Mouse (Mus musculus) mesoderm, embryonic 11.5 days (tissue): ENCODE results near the gene Bcr.

Experiments
- DNase-seq: peaks from one replicate; pipeline ENCODE4 v3.0.0-alpha.2; 2012; ENCODE audit warnings: low read depth, low spot score

The Bcr gene

DNA sequence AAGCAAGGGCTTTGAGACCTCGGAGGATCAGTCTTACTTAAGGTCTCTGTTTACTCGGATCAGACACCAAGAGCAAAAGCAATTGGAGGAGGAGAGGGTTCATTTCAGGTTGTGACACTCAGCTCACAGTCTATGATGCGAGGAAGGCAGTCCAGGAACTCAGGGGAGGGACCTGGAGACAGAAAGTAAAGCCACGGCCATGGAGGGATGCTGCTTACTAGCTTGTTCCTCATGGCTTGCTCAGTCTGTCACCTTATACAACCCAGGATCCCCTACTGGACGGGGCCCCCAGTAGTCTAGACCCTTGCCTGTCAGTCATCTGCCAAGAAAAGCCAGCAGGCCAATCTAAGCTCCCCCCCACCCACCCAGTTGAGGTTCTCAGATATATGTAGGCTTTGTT lies 118.5 kb downstream of the Bcr start:
- DNase-seq: no peak

GRCm38 (mm10) chr10:75182151-75182774 lies 121.9 kb downstream of the Bcr start:
- peak; percentile 75 for DNase-seq

DNA sequence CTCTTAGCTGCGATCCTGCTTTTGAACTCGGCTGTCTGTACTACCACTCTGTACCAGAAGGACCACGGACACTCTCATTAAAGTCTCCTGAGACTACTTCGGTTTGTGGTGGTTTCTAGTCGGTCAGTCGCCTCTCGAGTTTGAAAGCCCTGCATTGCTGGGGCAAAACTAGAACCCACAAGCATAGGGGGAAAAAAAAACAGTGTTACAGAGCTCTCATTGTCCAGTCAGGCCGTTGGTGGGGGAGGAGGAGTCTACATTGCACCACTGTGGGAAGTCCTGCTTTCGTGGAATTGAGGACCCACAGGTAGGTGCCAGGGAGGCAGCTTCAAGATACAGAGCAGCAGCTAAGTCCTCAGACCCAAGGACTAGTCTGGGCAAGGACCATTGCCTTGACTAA lies 124.4 kb downstream of the Bcr start:
- DNase-seq: no peak

DNA sequence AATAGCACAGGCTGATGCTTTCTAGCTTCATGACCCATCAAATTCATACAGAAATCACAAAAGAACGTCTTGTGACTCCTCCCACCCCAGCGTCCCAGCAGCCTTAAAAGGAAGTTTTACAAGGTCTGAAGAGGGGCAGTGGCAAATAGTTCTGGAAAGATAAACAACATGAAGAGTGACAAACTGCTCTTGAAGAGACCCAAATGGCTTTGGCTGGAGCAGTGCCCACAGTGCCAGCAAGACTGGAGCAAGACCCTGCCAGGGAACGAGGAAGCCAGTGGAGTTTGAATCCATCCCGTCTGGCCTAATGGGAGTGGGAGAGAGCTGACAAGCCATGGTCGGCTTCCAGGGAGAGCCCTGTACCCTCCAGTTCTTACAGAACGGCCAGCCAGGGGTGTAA lies 126.2 kb downstream of the Bcr start:
- no peak for DNase-seq

DNA sequence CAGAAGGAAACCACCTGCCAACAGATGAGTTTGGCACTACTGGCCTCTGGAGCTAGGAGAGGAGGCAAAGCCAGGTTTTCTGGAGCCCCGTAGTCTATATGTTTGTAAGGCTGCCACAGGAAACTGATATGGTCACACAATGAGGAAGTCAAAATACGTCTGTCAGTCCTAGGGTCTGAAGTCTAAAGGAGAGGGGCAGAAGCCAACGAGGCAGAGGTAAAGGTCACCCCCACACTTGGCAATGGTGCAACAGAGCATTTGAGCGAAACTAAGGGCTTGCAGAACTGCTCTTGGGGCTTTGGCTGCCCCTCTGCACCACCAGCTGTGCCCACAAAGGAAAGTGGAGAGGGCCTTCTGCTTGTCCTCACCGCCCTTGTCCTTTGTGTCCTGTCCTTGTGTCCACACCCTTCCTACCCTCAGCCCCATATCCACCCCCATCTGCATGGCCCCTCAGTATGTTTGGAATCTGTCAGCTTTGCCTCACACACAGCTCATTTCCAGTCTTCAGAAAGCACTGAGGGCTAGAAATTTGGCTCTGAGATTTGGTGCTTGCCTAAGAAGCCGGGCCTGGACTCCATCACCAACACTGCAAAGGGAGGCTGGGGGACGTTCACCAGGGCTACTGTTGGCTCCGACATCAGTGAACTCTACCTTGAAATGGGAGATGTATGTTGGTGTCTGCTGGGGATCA lies 127.1 kb downstream of the Bcr start:
- DNase-seq: no peak

- DNase-seq: no peak
Observed at GRCm38 (mm10) chr10:75191647-75192046, 131.3 kb downstream of the Bcr start.

DNA sequence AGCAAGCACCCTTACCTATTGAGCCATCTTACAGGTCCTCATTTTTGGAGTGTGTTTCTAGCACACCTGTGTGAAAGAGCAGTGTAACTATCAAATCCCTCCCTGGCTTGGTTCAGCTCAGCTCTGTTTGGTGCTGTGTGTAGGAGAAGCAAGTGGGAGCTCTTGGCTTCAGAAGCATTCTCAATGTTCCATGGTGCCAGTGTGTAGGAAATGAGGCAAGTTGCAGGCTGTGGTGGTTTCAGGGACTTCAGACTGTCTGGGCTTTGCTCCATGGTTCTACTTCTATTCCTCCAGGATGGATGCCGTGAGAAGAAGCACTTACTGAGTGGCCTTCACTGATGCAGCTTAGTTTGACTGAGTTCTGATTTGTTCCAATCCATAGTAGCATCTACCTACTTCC lies 137.4 kb downstream of the Bcr start:
- no peak for DNase-seq

GRCm38 (mm10) chr10:75200733-75201132 lies 140.3 kb downstream of the Bcr start:
- DNase-seq: no peak

- DNase-seq: no peak
Observed at GRCm38 (mm10) chr10:75206192-75206591, 145.8 kb downstream of the Bcr start.

DNA sequence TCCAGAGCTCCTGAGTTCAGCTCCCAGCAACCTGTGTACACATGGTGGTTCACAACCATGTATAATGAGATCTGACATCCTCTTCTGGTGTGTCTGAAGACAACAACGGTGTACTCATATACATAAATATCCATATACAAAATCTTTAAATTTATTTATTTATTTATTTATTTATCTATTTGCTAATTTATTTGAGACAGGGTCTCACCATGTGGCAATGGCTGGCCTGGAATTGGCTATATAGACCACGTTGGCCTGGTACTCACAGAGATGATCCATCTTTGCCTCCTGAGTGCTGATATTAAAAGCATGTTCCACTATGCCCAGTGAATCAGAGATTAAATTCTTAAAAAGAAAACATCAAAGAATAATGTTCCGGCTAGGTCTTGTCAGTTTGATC lies 150.4 kb downstream of the Bcr start:
- DNase-seq: no peak

DNA sequence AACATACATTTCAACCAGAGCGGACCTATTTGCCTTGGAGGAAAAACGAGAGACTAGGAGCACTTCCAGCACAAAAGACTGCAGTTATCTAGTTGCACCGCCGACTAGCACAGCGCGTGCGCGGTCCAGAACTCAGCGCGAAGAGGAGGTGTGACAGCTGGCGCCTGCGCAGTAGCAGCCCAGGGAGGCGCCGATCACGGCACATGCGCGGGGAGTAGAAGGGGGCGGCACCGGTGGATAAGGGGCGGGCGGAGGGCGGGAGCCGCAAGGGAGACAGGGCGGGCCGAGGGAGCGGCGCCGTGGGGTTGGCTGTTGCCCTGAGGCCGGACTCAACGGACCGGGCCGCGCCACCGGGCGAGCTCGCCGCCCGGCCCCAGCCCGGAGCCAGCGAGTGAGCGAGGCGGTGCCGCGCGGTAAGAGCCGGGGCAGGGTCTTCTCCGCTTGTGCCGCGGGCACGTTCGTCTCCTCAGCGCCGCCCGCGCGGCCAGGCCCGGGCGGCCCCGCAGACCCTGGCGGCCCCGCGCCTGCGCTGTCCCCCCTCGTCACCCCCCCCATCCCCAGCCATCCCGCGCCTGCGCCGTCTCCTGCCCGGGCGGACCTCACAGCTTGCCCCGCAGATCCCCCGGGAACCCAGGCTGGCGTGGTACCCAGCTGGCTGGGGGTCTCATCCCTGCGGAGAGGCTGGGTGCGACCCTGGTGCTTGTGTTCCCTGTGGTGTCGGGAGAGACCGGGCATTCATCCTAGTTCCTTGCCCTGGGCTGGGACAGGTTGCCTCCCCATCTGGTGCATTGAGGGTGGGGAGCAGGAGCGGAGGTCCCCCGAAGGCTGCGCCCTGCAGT lies 151.6 kb downstream of the Bcr start, which contains the start of gene Specc1l:
TSS of gene Specc1l (plus strand) at position 267 of the 839 bp plus-strand sequence.
- DNase-seq: peak; percentile 97

GRCm38 (mm10) chr10:75212981-75213380 lies 152.6 kb downstream of the Bcr start:
- no peak for DNase-seq

GRCm38 (mm10) chr10:75220722-75221121 lies 160.3 kb downstream of the Bcr start:
- no peak for DNase-seq

- no peak for DNase-seq
Observed at GRCm38 (mm10) chr10:75221936-75222610, 161.7 kb downstream of the Bcr start.

- no peak for DNase-seq
Observed at GRCm38 (mm10) chr10:75222611-75222998, 162.2 kb downstream of the Bcr start.

- no peak for DNase-seq
Observed at GRCm38 (mm10) chr10:75224154-75224553, 163.8 kb downstream of the Bcr start.

DNA sequence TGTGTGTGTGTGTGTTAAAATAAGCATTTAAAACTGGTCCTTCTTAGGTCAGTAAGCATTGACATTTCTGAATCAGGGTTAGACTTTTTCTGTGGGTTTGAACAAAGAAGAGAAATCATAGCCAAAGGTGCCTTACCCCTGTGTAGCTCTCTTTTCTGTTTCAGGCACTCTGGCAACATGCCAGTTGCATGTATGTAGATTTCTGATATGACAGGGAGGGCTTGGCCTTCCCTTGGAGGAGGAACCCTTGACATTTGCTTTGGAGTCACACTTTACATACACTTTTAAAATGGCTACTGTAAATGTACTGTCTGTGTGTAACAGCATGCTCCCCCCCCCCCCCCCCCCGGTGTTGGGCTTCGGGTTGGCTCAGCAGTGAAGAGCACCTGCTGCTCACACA lies 164.2 kb downstream of the Bcr start:
- no peak for DNase-seq

DNA sequence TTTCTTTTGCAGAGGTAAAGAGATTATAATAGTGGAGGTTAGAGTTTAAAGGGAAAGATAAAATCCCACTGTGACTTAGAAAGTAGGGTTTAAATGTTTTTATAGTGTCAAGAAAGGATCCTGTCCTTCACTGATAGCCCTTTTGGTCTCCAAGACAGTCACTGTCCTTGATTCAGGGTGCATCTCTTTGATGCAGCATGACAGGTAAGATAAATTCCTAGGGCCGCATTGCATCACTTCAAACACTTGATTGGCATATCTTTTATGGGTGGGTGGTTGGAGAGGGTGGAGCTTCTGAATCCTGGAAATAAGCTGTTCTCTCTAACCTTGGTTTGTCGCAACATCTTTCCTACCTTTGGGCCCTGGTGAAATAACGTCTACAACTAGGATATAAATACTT lies 167.0 kb downstream of the Bcr start:
- DNase-seq: no peak

GRCm38 (mm10) chr10:75230572-75230971 lies 170.2 kb downstream of the Bcr start:
- no peak for DNase-seq

GRCm38 (mm10) chr10:75231876-75232275 lies 171.5 kb downstream of the Bcr start:
- DNase-seq: no peak

DNA sequence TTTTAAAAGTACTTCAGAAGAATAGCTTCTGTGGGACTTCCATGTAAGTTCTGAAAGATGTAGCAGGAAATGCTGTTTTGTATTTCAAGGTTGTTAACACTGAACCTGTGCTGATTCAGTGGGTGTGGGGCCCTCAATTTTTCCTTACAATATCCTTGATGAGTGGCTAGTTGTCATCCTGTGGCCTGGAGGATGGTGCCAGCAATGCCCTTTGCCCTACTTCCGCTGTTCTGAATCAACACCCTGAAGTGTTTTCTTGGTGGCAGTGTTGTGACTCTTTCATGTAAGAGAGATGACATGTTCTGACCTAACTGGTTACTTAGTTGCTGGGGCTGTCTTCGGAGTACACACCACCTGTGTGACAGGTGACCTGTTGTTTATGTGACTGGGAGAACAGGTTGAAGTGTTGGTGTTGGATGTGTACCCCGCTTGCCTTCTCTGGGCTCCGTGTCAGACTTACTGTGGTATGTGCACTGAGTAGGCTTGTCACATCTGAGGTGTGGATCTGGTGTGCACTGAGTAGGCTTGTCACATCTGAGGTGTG lies 172.3 kb downstream of the Bcr start:
- no peak for DNase-seq

DNA sequence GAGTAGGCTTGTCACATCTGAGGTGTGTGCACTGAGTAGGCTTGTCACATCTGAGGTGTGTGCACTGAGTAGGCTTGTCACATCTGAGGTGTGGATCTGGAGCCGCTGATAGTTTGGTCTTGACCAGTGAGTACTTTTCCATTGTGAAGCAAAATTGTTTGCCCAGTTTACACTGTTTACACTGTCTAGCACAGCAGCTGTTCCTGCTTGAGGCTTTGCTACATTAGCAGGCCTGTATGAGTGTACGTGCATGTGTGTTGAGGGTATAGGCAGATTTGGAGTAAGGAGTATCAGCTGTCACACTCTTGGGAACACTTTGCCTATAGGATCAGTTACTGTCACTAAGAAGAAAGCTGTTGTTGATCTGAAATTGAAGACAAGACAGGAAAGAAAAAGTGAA lies 173.1 kb downstream of the Bcr start:
- DNase-seq: no peak
